Mouse (Mus musculus) stomach, postnatal 0 days (tissue): ENCODE measurements around the gene Doc2g. TPM values are rescaled to one million over a fixed set of nuclear protein-coding genes. Genes with fewer than 3 reads are reported as not detected.

Source experiments
- ATAC-seq: fragments of 200-750 bp; cut with Nextera tagmentation; 2 replicates; pipeline ENCODE4 v1.8.0; 2017; ENCODE audit not compliant: low FRiP score, low TSS enrichment
- DNase-seq: peaks from one replicate; pipeline ENCODE4 v3.0.0-alpha.2; 2016; ENCODE audit warnings: low spot score
- H3K27ac ChIP-seq: fragments of 300-500 bp; sonication (generic); replicated peaks from 2 replicates; pipeline ENCODE4 v1.5.1; 2014; ENCODE audit warnings: mild to moderate bottlenecking, control low read depth
- H3K27me3 ChIP-seq: fragments of 300-500 bp; sonication (generic); 2 replicates; pipeline ENCODE4 v1.6.1; 2014; ENCODE audit warnings: low read length; ENCODE audit not compliant: control insufficient read depth, insufficient read depth
- H3K36me3 ChIP-seq: fragments of 300-500 bp; sonication (generic); 2 replicates; pipeline ENCODE4 v1.6.1; 2014; ENCODE audit warnings: low read length, mixed read lengths; ENCODE audit not compliant: control insufficient read depth, insufficient read depth
- H3K4me1 ChIP-seq: fragments of 300-500 bp; sonication (generic); replicated peaks from 2 replicates; pipeline ENCODE4 v1.6.1; 2014; ENCODE audit warnings: antibody characterized with exemption; ENCODE audit not compliant: control insufficient read depth, insufficient read depth
- H3K4me2 ChIP-seq: fragments of 300-500 bp; sonication (generic); replicated peaks from 2 replicates; pipeline ENCODE4 v1.6.1; 2014; ENCODE audit warnings: low read depth, mild to moderate bottlenecking, control low read depth, moderate library complexity
- H3K4me3 ChIP-seq: fragments of 300-500 bp; sonication (generic); 2 replicates; pipeline ENCODE4 v1.5.1; 2014; ENCODE audit warnings: low read depth, low read length, control low read depth
- H3K9ac ChIP-seq: fragments of 300-500 bp; sonication (generic); 2 replicates; pipeline ENCODE4 v1.6.1; 2014; ENCODE audit warnings: mild to moderate bottlenecking, low read length, control low read depth, mixed read lengths
- H3K9me3 ChIP-seq: fragments of 300-500 bp; sonication (generic); 2 replicates; pipeline ENCODE4 v1.6.1; 2016; ENCODE audit warnings: low read length; ENCODE audit not compliant: control insufficient read depth
- CTCF ChIP-seq: IDR thresholded peaks from 2 replicates; pipeline ENCODE4 v1.5.1; 2016; ENCODE audit warnings: antibody characterized with exemption, low read depth, mild to moderate bottlenecking, moderate library complexity
- EP300 ChIP-seq: optimal IDR thresholded peaks from 2 replicates; pipeline ENCODE3; 2016; ENCODE audit warnings: antibody characterized with exemption
- WGBS: fragments of 180-500 bp; shearing (Covaris S2); extraction: QIAGEN DNeasy Blood & Tissue Kit; methylation state at CpG from one replicate; pipeline ENCODE4 v1.1.7; 2014; 5-methylcytosine and 5-hydroxymethylcytosine counted together
- polyA plus RNA-seq: library from polyadenylated mRNA; unstranded; fragments of >200 nt; fragmentation: Nextera tagmentation; extraction: Ambion mirVana; gene quantifications from 2 replicates; pipeline ENCODE4 v1.2.1, GENCODE M21; 2015

The Doc2g gene
- polyA plus RNA-seq, 1 experiment from 2014 or later, result 1.2 TPM

GRCm38 (mm10) chr19:4012432-4013022, 9.4 kb downstream of the Doc2g start, which contains the start of gene Ndufv1:
Gene Ndufv1 (minus strand): TSS chr19:4012806.
- WGBS, result 0% methylated on average over 45 of the region's 45 CpGs
- peak; percentile 99 for ATAC-seq
- TF ChIP-seq CTCF (peak; percentile 96), EP300 (no peak)

GRCm38 (mm10) chr19:4013066-4013465, 10.0 kb downstream of the Doc2g start:
- no peaks in the 10 kb centered on the region for H3K36me3 ChIP-seq
- peak overlapping the region; percentile 55; the same call in 1 of the 2 replicates for H3K9ac ChIP-seq
- 0 out of 2 replicates have a peak overlapping the region, but pooled peaks have one; percentile 35 for H3K27ac ChIP-seq
- WGBS, result 11% methylated on average over 9 of the region's 9 CpGs
- no peaks in the 10 kb centered on the region for H3K9me3 ChIP-seq
- no peaks in the 10 kb centered on the region for H3K27me3 ChIP-seq
- peak overlapping the region; percentile 50 for H3K4me2 ChIP-seq
- H3K4me1 ChIP-seq, result no peaks in the 10 kb centered on the region; the same call in 1 of the 2 replicates
- ATAC-seq, result no peak
- DNase-seq, result no peak
- no peak for TF ChIP-seq EP300
- no peak for TF ChIP-seq CTCF
- peak overlapping the region; percentile 81 for H3K4me3 ChIP-seq

More at GRCm38 (mm10) chr19:4012432-4013022, 9.4 kb downstream of the Doc2g start, which contains the start of gene Ndufv1:
- peak within 1 kb of the TSS; percentile 65 for H3K27ac ChIP-seq
- peak within 1 kb of the TSS; percentile 81 for H3K4me3 ChIP-seq
- peak within 1 kb of the TSS; percentile 68 for H3K4me2 ChIP-seq
- no peaks in the 10 kb centered on the region for H3K36me3 ChIP-seq
- no peaks in the 10 kb centered on the region for H3K27me3 ChIP-seq
- H3K4me1 ChIP-seq, result no peaks in the 10 kb centered on the region; the same call in 1 of the 2 replicates
- H3K9me3 ChIP-seq, result no peaks in the 10 kb centered on the region
- peak; percentile 98 for DNase-seq
- H3K9ac ChIP-seq, result peak within 1 kb of the TSS; percentile 80

GRCm38 (mm10) chr19:4014802-4015201, 11.7 kb downstream of the Doc2g start:
- no peak overlapping the region for H3K4me2 ChIP-seq
- TF ChIP-seq EP300 (no peak), CTCF (no peak)
- ATAC-seq, result no peak
- no peaks in the 10 kb centered on the region for H3K9me3 ChIP-seq
- no peaks in the 10 kb centered on the region for H3K27me3 ChIP-seq
- H3K4me1 ChIP-seq, result no peaks in the 10 kb centered on the region; the same call in 1 of the 2 replicates
- H3K9ac ChIP-seq, result no peak overlapping the region
- no peak overlapping the region for H3K27ac ChIP-seq
- no peaks in the 10 kb centered on the region for H3K36me3 ChIP-seq
- DNase-seq, result no peak
- no peak overlapping the region for H3K4me3 ChIP-seq

- Histone ChIP-seq H3K9ac (no peak overlapping the region), H3K36me3 (no peaks in the 10 kb centered on the region), H3K9me3 (no peaks in the 10 kb centered on the region), H3K27me3 (no peaks in the 10 kb centered on the region), H3K4me2 (no peak overlapping the region), H3K27ac (no peak overlapping the region), H3K4me3 (no peak overlapping the region), H3K4me1 (no peaks in the 10 kb centered on the region; the same call in 1 of the 2 replicates)
- ATAC-seq (no peak), DNase-seq (no peak)
- TF ChIP-seq CTCF (no peak), EP300 (no peak)
- WGBS, result 65% methylated on average over 5 of the region's 5 CpGs
Measured at GRCm38 (mm10) chr19:4015635-4016034, 12.5 kb downstream of the Doc2g start.

- ATAC-seq (no peak), DNase-seq (no peak)
- Histone ChIP-seq H3K9me3 (no peaks in the 10 kb centered on the region), H3K4me3 (no peak overlapping the region), H3K27ac (peak overlapping the region; percentile 53), H3K4me2 (no peak overlapping the region), H3K36me3 (no peaks in the 10 kb centered on the region), H3K9ac (no peak overlapping the region), H3K27me3 (no peaks in the 10 kb centered on the region), H3K4me1 (no peaks in the 10 kb centered on the region)
- TF ChIP-seq EP300, result no peak
- TF ChIP-seq CTCF, result no peak
- 42% methylated on average over 10 of the region's 10 CpGs for WGBS
Measured at GRCm38 (mm10) chr19:4017921-4018587, 14.9 kb downstream of the Doc2g start.
